Mouse (Mus musculus) frontal cortex, postnatal 10 days (tissue): Measurements from ENCODE around the gene Kif21b.

Experiments
- DNase-seq, 2 experiments: peaks; one replicate each; pipeline ENCODE4 v3.0.0; 2022; ENCODE audit warnings: low spot score in 2 of 2, mixed read lengths in 1 of 2

Gene Kif21b

DNA sequence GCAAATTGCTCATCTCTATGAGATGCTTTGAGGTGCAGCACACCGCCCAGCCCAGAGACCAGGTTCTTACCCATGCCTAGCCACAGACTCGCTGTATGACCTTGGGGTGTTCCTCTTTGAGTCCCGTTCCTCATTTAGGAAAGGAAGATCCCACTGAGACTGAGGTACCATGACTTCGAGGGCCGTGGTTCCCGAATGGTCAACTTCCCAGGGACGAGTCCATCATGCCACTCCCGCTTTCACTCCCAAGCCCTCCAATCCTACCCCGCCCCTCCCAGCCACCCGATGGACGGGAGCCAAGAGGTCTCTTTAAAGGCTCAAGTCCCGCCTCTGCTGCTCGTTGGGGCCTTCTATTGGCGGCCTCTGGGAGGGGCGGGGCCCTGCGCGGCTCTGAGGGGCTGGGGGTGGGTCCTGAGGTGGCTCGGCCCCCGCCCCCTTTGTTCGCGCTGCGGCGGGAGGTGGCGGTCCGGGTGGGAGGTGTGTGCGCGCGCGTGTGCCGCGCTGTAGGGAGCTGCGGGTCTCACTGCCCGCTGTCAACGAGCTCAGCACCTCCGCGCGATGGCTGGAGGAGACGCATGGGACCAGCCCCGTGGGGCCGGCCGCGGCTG is at the start of gene Kif21b:
Kif21b (plus strand) TSS at position 439 of the 608 bp plus-strand sequence.
- peak; percentile 93 to 94 for DNase-seq

DNA sequence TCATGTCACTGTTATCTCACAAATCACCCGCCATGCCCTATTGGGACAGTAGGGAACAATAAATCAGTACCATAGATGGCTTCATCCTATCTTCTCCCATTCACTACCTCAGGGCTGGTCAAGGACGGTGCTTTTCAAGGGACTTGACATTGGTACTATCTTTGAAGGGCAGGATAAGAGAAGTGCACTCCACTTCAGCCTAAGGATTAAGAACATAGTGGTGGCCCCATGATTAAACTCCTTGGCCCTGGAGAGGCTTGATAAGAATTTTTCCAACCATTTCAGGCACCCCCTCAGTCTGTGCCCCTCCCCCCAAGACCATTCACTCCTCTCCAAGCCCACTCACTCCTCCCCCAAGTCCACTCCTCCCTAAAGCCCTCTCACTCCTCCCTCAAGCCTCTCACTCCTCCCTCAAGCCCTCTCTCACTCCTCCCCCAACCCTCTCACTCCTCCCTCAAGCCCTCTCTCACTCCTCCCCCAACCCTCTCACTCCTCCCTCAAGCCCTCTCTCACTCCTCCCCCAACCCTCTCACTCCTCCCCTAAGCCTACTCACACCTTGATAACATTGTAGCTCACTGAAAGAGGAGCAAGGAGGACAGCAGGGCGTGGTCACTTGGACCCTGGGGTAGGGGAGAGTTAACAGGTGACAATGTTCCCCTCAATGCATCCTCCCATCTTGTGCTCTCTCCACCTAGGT is 45.1 kb upstream of the Kif21b start:
- DNase-seq, result no peak

DNA sequence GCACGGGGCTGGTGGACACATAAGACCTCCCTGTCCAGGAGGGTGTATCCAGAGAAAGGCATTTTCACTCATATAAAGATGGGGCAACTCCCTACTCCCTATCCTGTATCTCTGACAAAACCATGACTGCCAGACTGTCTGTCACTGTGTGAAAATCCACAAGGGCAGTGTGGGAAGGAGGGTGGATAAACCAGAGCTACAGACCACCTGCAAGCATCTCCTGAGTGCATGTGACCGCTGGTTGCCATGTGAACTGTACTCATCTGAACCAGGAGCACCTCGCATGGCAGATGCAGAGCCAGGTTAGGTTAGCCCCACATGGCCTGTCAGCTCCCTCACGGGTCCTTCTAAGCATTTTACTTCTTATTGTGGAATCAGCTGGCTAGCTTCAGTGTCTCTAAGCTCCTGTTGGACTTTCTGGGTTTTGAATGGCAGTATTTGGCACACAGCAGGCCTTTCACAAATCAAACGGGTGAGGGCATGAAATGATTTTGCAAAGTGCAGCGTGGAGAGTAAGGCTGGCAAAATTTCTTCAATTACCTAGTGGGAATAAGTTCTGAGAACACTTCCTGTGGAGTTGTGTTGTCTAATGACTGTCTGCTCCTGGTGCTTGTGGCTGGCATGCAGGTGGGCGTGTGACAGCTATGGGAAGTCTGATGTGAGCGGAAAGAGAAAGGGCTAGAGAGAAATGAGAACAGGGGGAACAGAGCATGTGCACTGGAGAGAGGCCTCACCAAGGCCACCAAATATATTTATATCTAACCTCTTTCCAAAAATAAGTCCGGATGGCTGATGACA is 41.6 kb upstream of the Kif21b start:
- no peak for DNase-seq

DNA sequence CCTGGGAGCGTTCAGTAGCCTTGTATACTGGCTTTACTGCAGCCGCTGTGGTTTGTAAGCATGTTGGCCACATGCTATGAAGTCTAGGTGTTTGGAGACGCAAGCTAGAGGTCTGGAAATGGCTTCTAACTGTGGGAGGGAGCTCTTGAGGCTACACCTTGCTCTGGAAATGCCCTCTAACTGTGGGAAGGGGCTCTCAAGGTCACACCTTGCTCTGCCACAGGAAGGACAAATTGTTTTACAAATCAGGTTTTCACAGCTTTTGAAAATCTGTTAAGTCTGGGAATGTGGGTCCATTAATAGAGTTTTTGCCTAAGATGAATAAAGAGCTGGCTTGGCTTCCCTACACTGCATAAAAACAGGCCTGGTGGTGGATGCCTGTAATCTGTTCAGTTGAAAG is 37.5 kb upstream of the Kif21b start:
- no peak for DNase-seq

DNA sequence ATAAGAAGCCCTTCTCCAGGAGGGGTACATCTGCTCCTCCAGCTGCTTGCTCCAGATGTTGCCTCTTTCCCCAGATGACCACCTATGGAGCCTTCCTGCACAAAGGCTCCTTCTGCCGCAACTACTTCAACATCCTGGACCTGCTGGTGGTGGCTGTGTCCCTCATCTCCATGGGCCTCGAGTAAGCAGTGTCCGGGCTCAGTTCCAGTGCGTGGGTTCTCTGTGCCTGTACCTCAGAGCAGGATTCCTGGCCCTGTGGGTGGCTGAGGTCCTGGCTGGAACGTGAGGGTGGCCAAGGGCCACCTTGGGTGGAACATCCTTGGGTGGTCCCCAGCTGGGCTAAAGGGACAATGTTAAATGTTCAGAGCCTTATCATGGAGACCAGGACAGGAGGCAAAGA is 36.4 kb upstream of the Kif21b start:
- no peak for DNase-seq

DNA sequence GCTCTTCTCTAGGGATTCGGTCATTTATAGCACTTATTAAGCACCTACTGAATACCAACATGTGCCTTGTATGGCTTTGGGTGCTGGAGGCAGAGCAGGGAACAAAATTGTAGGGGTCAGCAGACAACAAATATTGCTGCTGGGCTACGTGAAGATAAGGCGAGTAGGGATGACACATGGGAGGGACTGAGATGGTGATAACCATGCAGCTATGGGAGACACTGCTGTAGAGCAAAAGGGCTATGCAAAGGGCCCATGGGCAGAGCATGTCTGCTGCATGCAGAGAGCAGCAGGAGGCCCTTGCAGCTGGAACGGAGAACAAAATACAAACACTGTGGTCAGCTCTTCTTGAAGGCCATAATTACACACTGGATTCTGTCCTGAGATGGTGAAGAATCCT is 29.1 kb upstream of the Kif21b start:
- DNase-seq, result no peak

DNA sequence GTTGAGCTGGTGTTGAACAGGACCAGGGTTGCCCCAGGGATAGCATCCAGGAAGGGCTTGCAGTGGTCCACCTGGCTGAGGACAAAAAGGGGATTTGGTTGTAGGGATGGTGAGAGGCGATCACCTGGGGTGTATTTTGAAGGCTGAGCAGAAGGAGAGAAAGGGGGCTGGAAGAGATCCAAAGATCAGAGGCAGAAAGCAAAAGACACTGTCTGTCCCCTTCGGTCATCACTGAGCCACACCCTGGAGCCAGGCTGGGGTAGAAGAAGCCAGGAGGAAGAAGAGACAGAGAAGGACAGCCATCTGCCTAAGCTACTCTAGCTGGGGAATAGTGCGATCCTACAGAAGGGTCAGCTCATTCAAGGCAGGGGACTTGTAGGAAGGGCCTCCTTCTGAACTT is 28.6 kb upstream of the Kif21b start:
- no peak for DNase-seq

DNA sequence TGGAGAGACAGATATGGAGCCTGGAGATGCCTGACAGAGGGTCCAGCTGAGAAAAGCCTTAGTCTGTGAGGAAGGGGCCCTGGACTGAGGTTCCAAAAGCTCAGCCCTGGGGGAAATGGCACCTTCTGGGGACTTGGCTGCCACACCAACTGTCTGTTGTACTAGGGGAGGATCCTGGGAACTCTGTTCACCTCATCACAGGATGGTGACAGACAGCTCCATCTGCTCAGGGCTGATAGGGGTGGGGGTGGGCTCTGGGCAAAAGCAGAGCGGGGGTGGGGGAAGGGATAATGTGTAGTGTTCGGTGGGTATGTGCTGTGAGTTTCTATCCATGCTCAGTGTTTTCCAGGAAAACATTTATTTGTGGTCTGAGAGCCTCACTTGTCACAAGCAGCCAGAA is 28.2 kb upstream of the Kif21b start:
- no peak for DNase-seq

DNA sequence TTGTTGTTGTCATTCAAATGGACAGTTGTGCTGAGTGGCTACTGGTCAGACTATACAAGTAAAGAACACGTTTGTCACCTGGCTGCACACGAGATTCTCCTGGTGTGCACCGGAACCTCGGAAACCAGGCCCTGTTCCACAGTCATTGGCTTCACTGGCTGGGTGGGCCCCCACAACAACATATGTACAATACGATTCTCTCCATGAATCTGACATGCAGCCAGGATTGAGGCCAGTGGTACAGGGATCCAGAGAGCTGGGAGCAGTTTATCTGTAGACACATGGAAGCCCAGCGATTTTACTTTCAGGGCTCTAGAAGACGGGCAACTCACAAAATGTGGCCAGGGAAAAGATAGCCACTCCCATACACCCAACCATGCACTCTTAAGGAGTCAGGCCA is 27.5 kb upstream of the Kif21b start:
- no peak for DNase-seq

DNA sequence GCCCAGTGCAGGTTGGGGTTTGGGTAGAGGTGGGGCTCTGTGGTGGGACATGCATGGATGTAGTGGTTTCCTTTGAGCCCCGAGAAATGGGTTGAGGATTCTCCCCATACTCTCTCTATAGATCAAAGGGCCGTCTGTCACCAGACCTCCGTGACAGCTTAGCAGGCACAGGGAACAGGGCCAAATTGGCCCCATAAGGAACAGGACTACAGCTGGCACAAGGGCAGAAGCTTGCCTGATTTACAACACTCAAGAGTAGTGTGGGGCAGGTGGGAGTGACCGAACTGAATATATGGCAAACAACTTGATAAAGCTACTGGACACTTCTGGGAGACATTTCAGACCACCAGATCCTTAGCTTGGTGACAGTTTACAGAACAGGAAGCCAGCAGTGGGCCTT is 26.4 kb upstream of the Kif21b start:
- DNase-seq, result no peak

DNA sequence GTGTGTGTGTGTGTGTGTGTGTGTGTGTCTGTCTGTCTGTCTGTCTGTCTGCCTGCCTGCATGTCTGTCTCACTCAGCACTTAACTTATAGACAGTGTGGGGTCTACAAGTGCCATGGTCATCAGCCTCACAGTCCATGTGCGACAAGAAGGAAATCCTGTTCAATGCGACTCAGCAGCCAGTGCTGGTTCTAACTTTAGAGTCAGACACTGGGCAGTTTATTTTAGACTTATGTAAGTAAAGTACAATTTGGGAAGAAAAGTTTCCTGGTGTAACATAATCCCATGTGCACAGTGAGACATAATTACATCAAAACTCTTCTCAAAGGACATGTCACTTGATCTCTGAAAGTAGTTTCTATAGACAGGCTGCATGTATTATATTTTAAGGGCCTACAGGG is 21.7 kb upstream of the Kif21b start:
- DNase-seq, result no peak

DNA sequence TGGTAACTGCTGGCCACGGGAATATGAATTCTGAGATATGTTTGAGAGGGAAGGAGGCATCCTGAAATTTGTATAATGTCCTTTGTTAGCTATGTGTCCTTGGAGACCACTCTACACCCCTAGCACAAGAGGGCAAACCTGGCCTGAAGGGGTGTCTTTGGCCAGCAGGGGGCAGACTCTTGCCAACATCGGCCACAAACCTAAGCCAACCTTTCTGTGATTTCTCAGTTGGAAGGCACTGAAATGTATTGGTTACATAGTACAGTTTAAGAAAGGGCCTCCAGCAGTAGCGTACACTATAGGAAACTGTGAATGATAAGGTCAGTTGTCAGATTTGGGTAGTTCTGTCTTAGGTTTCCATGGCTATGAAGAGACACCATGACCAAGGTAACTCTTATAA is 15.0 kb upstream of the Kif21b start:
- no peak for DNase-seq

DNA sequence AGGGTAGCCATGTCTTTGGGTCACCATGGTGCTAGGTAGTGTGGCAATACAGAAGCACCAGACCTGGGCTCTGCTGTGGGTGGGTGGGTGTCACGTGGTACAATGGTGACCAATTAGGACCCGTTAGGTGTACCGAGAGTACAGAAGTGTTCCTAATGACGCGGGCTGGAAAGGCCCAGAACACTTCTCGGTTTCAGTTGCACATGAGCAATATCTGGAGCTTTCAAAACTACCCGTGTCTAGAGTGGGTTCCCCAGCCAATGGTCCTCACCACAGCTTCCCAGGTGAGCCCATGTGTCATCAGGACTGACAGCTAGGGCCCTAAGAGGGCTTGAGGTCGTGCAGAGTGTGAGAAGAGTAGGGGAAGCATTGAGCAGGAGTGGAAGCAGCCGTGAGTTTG is 14.1 kb upstream of the Kif21b start:
- no peak for DNase-seq

DNA sequence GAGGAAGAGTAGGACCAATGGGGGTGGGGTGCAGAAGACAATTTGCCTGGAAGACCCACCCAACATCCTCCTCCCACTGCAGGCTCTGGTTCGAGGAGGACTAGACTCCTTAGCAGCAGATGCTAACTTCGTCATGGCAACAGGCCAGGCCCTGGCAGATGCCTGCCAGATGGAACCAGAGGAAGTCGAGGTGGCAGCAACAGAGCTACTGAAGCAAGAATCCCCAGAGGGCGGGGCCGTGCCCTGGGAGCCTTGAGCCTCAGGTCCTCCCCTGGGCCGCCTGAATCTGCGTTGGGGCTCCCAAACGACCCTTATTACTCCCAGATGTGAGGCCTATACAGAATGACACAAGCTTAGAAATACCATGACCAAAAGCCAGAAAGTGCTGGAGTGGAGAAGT is 12.3 kb upstream of the Kif21b start:
- DNase-seq, result peak; percentile 73 to 86

DNA sequence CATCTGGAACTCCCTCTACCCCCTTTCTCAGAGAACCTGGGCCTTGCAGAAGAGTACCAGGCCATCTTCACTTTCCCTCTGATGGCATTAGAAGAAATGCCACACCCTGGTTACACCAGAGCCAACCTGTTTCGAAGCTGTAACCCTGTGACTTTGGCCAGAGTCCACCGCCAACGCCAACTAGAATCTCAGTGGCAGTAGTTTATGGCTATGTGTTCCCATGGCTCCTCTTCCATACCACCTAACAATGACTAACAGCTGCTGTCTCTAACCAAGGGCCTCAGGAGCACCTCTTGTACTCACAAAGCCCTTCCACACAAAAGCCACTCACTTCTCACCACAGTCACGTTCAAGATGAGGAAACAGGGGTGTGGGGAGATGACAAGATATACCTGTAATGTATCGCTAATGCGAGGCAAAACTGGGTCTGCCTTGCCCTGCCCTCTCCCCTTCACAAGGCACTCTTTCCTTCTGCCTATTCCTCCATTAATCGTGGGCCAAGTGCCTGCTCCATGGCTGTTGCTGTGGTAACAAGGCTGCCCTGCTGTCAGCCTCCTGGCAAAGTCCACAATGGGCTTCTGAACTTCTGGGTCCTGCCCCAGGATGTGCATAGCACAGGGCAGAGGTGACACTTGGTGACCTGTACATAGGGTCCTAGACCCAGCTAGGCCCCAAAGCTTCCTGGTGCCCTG is 11.5 kb upstream of the Kif21b start:
- DNase-seq, result no peak

DNA sequence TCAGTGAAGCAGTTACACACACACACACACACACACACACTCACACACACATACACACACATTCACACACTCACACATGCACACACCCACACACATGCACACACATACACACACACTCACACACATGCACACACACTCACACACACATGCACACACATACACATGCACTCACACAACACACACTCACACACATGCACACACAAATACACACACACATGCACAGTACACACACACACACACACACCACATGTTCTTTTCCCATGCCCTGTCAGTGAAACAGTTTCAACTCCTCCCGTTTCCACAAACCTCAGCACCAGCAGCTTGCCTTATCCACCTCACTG is 11.0 kb upstream of the Kif21b start:
- no peak for DNase-seq

DNA sequence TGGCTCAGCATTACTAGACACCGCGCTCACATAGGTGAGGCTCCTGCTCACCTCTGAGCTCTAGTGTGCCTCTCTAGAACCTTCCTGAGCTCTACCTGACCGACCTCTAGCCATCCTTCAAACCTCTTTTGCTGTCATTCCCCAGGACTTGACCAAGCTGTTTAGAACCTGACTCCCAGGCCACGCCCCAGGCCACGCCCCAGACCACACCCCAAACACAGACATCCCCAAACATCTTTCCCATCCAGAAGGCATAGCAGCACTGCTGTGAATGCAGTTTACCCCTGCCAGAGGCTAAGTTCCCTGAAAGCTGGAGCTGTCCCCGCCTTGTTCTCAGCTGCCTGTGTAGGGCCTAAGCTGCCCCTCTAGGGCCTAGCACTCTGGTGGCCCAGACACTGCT is 10.4 kb upstream of the Kif21b start:
- no peak for DNase-seq

DNA sequence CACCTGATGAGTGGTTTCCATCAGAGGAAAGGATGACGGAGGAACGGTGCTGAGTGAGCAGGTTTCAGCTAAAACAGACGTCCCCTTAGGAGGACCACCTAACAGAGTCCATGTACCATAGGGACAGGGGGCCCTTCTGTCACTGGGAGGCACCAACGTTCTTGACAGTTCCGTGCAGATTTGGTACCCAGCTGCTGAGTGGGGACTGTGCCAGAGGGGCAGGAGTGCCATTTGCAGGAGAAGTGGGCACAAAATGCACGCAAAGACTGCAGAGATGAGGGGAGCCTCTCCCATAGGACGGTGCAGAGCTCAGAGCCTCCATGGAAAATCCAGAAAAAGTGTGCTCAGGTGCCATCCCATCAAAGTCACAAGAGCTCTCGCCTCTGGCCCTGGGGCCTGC is 9.2 kb upstream of the Kif21b start:
- no peak for DNase-seq

DNA sequence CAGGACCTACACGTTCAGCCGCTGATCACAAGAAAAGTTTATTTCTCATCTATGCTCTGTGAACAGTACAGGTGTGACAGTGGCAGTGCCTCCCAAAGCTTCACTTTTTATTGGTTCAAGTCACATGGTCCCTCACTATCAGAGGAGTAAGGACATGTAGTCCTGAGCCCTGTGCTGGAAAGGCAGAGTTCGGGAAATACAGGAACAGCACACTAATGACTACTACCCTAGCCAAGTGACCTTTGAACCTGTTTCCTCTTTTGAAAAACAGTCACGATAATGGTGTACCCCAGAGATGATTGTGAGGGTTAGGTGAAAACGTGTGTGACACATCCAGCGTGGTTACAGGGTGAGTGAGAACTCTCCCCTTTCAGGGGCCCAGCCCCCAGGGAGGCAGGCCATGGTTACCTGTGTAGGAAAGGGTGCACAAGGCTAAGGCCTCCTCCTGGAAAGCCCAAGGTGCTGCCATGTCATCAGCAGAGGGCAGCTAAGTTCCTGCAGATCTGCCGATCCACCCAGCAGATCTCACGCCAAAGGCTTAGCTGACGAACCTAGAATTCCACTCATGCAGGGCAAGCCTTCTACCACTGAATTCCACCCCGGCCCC is 4.9 kb upstream of the Kif21b start:
- DNase-seq, result no peak

DNA sequence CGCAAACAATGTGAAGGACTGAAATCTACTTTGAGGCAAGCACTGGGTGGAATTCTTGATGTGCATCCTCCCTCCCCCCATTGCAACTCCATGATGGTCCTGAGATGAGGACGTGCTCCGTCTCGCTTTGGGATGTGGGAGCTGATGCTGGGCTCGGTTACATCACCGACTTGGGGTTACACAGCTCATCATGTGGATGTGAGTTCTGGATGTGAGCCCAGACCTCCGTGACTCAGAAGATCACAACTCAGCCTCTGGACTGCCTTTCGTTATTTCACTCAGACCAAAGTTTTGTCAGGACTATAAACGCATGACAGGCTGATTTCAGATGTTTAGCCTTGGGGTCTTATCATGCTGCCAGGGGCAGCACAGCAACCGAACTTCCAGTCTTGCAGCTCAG is 4.3 kb upstream of the Kif21b start:
- DNase-seq, result no peak

DNA sequence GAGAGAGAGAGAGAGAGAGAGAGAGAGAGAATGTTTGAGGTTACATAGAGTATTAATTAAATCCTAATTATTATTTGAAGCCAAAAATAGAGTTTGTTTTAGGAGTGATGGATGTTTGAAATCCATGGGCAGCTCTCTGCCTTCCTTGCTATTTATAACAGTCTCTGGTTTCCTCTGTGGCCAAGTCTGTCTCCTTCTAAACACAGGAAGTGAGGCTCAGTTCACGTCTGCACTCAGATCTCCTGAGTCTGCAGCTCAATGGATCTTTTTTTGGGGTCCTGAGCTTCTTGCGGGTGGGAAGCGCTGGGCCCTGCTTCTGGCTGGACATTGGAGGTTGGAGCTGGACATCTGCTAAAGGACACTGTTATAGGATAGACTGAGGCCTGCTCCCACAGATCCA is 3.3 kb upstream of the Kif21b start:
- DNase-seq, result no peak

DNA sequence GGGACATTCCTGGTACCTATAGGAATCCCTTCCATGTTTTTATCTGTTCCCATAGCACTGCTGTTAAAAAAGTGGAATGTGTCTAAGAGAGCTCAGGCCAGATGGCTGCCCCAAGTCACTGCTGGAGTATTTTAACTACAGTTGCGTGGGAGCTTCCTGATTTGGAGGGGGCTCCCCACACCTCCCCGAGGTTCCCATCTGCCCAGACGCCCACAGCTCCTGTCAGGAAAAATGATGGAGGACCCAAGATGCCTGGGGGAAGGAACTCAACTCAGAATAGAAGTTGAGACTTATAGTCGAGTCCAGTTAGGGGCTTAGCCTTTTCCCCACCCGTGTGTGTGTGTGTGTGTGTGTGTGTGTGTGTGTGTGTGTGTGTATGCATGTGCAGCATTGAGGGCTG is 2.8 kb upstream of the Kif21b start:
- DNase-seq, result peak; percentile 64 to 80
